Mouse (Mus musculus) ES-Bruce4 (cell line): ENCODE measurements at regions not wholly inside any gene's neighbourhood (a gene's known extent, or its start where the extent isn't known, plus 50 kb on each side); places are given as distances from the start of the nearest gene placed in this dataset.
"Not testable (repeated sequence)": the region's sequence is repeated elsewhere in the genome, so short reads cannot be mapped to it uniquely, and the experiment has no call there.

Source experiments
- H3K27ac ChIP-seq: 2 replicates; pipeline ENCODE4 v1.5.1; 2012; ENCODE audit warnings: low read length, inconsistent platforms; ENCODE audit not compliant: insufficient read depth
- H3K27me3 ChIP-seq: 2 replicates; pipeline ENCODE4 v1.6.1; 2012; ENCODE audit warnings: mild to moderate bottlenecking, low read length, inconsistent platforms; ENCODE audit not compliant: control insufficient read depth, poor library complexity, insufficient read depth, severe bottlenecking
- H3K36me3 ChIP-seq: 2 replicates; pipeline ENCODE4 v1.6.1; 2012; ENCODE audit warnings: inconsistent platforms, mild to moderate bottlenecking, low read length, moderate library complexity; ENCODE audit not compliant: control insufficient read depth, poor library complexity, insufficient read depth, severe bottlenecking
- H3K4me1 ChIP-seq: one replicate; pipeline ENCODE4 v1.8.1; 2011; ENCODE audit warnings: low read length; ENCODE audit not compliant: control insufficient read depth, insufficient read depth
- H3K4me3 ChIP-seq: 2 replicates; pipeline ENCODE4 v1.5.1; 2011; ENCODE audit warnings: low read depth, mild to moderate bottlenecking, low read length
- H3K9ac ChIP-seq: 2 replicates; pipeline ENCODE4 v1.6.1; 2012; ENCODE audit warnings: low read depth, mild to moderate bottlenecking, inconsistent platforms; ENCODE audit not compliant: poor library complexity, severe bottlenecking
- H3K9me3 ChIP-seq: replicated peaks from 2 replicates; pipeline ENCODE4 v1.6.1; 2012; ENCODE audit warnings: mild to moderate bottlenecking, low read length, inconsistent platforms; ENCODE audit not compliant: control insufficient read depth, poor library complexity, insufficient read depth, severe bottlenecking
- CTCF ChIP-seq: IDR thresholded peaks from one replicate; pipeline ENCODE4 v1.8.1; 2011; ENCODE audit warnings: low read depth, low read length
- EP300 ChIP-seq: IDR thresholded peaks from 2 replicates; pipeline ENCODE4 v1.6.1; 2011; ENCODE audit warnings: low read depth, low read length; ENCODE audit not compliant: insufficient read depth
- POLR2A ChIP-seq: IDR thresholded peaks from one replicate; pipeline ENCODE4 v1.8.1; 2011; ENCODE audit warnings: low read length; ENCODE audit not compliant: insufficient read depth

- no peak for TF ChIP-seq CTCF
- no peak for TF ChIP-seq POLR2A
- no peak for TF ChIP-seq EP300
- Histone ChIP-seq H3K4me3 (no peak overlapping the region), H3K36me3 (no peaks in the 10 kb centered on the region), H3K4me1 (no peaks in the 10 kb centered on the region), H3K27ac (no peak overlapping the region), H3K9me3 (no peaks in the 10 kb centered on the region), H3K27me3 (no peaks in the 10 kb centered on the region), H3K9ac (no peak overlapping the region)
These were observed 991.0 kb downstream of the Car8 start for GRCm38 (mm10) chr4:7247816-7248215.

- H3K4me3 ChIP-seq: no peak overlapping the region
- no peaks in the 10 kb centered on the region for H3K4me1 ChIP-seq
- H3K36me3 ChIP-seq: no peaks in the 10 kb centered on the region
- H3K27ac ChIP-seq: no peak overlapping the region
- H3K9ac ChIP-seq: no peak overlapping the region
- no peaks in the 10 kb centered on the region for H3K9me3 ChIP-seq
- H3K27me3 ChIP-seq: no peaks in the 10 kb centered on the region
- TF ChIP-seq POLR2A: no peak
- TF ChIP-seq EP300: no peak
- no peak for TF ChIP-seq CTCF
These were observed 991.6 kb downstream of the Car8 start for GRCm38 (mm10) chr4:7247244-7247643.

DNA sequence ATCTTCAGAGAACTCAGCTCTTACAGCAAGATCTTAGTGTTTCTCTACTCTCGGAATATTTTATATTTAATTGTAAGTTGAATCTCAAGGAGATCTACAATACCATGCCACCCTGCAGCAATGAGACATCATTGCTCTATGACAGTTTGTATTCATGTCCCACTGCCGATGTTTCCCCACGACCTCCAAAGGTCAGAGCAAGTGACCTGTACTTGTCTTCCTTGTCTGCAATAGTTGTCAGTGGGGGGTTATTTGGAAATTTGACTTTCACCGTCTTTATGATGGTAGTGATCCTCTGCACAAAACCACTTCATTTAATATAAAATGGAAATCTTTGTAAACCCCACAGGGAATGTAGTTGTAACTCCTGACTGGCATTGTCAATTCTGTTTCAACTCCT, 992.0 kb downstream of the Car8 start:
- Histone ChIP-seq H3K36me3 (no peaks in the 10 kb centered on the region), H3K4me1 (no peaks in the 10 kb centered on the region), H3K9ac (no peak overlapping the region), H3K27ac (no peak overlapping the region), H3K9me3 (no peaks in the 10 kb centered on the region), H3K27me3 (no peaks in the 10 kb centered on the region), H3K4me3 (no peak overlapping the region)
- TF ChIP-seq EP300: no peak
- no peak for TF ChIP-seq POLR2A
- no peak for TF ChIP-seq CTCF

DNA sequence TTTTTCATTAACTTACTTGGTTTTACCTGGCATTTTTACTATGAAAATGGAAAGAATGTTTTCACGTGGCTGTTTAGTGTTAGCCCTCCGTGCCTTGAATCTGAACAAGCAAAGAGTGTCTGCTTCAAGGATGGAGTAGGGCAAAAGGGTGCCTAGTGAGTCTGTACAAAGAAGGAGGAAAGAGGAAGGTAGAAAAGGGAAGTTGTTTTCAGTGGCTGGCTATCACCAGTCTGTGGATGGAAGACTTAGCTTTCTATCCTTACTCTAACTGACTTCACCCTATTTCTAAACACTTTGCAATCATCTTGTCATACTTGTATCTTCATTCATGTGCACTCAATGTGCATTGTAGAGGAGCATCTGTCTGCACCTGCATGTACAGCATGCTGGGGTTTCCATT, 993.2 kb downstream of the Car8 start:
- Histone ChIP-seq H3K36me3 (no peaks in the 10 kb centered on the region), H3K27ac (no peak overlapping the region), H3K4me1 (no peaks in the 10 kb centered on the region), H3K4me3 (no peak overlapping the region), H3K9ac (no peak overlapping the region), H3K27me3 (no peaks in the 10 kb centered on the region), H3K9me3 (no peaks in the 10 kb centered on the region)
- TF ChIP-seq EP300 (no peak), CTCF (no peak), POLR2A (no peak)

DNA sequence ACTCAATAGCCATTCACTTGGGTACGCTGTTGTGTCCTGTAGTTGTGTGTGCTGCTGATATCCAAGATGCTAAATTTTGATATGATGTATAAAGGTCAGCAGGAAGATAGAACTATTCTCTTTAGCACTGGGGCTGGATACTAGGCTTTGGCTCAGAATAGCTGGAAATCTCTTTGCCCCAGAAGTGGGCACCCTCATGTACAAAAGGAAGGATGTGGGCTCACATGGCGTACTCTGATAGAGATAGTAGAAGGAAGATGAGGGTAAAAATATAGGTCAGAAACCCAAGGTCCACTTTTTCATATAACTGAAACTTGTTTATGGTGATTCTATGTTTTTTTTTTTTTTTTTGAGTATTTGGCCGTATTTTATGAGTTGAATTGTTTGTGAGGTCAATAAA, 1001.0 kb downstream of the Car8 start:
- H3K27ac ChIP-seq: no peak overlapping the region
- H3K9me3 ChIP-seq: no peaks in the 10 kb centered on the region
- no peaks in the 10 kb centered on the region for H3K27me3 ChIP-seq
- no peaks in the 10 kb centered on the region for H3K36me3 ChIP-seq
- H3K4me1 ChIP-seq: no peaks in the 10 kb centered on the region
- TF ChIP-seq POLR2A (no peak), CTCF (no peak), EP300 (no peak)
- no peak overlapping the region for H3K4me3 ChIP-seq
- H3K9ac ChIP-seq: no peak overlapping the region

DNA sequence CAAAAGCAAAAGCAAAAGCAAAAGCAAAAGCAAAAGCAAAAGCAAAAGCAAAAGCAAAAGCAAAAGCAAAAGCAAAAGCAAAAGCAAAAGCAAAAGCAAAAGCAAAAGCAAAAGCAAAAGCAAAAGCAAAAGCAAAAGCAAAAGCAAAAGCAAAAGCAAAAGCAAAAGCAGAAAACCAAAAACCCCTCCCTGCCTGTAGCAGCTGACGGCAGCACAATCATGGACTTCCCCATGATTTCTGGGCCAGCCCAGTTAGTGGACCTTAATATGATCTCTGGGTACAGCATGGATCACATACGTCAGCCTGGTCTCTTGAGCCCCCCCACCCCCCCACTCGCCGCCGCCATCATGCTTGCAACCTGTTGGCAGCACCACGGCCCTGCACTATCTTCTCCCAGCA, 1004.3 kb downstream of the Car8 start:
- H3K27me3 ChIP-seq, H3K27ac ChIP-seq, H3K9me3 ChIP-seq, H3K4me1 ChIP-seq, H3K36me3 ChIP-seq, H3K4me3 ChIP-seq, H3K9ac ChIP-seq: not testable (repeated sequence)

DNA sequence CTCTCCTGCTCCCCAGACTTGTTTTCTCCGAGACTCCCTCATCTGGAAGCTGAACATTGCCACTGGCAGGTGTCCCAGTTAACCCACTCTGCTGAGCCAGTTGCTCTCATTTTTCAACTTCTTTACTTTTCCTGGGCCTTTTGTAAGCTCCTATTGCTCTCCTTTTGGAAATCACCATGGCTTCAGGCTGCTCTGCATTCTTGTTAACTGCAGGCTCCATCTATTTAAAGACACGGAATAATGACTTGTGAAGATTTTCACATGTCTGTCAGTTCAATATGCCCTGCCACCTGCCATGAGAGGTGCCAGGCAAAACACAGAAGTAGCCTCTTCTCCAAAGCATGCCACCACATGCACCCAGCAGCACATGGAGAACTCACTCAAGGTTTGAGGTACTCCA, 1009.9 kb downstream of the Car8 start:
- no peaks in the 10 kb centered on the region for H3K36me3 ChIP-seq
- no peaks in the 10 kb centered on the region for H3K9me3 ChIP-seq
- no peak overlapping the region for H3K4me3 ChIP-seq
- no peaks in the 10 kb centered on the region for H3K4me1 ChIP-seq
- H3K9ac ChIP-seq: no peak overlapping the region
- no peaks in the 10 kb centered on the region for H3K27me3 ChIP-seq
- H3K27ac ChIP-seq: no peak overlapping the region
- no peak for TF ChIP-seq EP300
- no peak for TF ChIP-seq POLR2A
- TF ChIP-seq CTCF: no peak
